Mouse (Mus musculus) MEL (cell line): ENCODE measurements around the gene Sobp.

ENCODE experiments used
- CHD2 ChIP-seq: IDR thresholded peaks from 2 replicates; pipeline ENCODE4 v1.6.1; 2011; ENCODE audit warnings: low read length, improper control_type of control experiment
- CTCF ChIP-seq, 3 experiments: IDR thresholded peaks in 2 of 3; conservative IDR thresholded peaks in 1 of 3; 2 replicates each; pipeline ENCODE4 v1.5.1; 2011 to 2012; ENCODE audit warnings: low read length in 3 of 3, low read depth in 2 of 3, mild to moderate bottlenecking in 2 of 3, improper control_type of control experiment in 1 of 3, inconsistent platforms in 1 of 3, mixed read lengths in 1 of 3, moderate library complexity in 1 of 3; ENCODE audit not compliant: control insufficient read depth in 1 of 3, insufficient read depth in 1 of 3, poor library complexity in 1 of 3, severe bottlenecking in 1 of 3
- E2F4 ChIP-seq: IDR thresholded peaks from 2 replicates; pipeline ENCODE4 v1.6.1; 2011; ENCODE audit warnings: low read depth, low read length, improper control_type of control experiment, borderline replicate concordance
- ETS1 ChIP-seq: IDR thresholded peaks from 2 replicates; pipeline ENCODE4 v1.6.1; 2012; ENCODE audit warnings: low read depth, mild to moderate bottlenecking, inconsistent platforms, low read length, improper control_type of control experiment, moderate library complexity
- JUND ChIP-seq: IDR thresholded peaks from 2 replicates; pipeline ENCODE4 v1.6.1; 2011; ENCODE audit warnings: low read depth, mild to moderate bottlenecking, improper control_type of control experiment, low read length
- KAT2A ChIP-seq: conservative IDR thresholded peaks from 2 replicates; pipeline ENCODE4 v1.6.1; 2012; ENCODE audit warnings: low read depth, low read length, improper control_type of control experiment, inconsistent platforms
- MYC ChIP-seq: IDR thresholded peaks from 2 replicates; pipeline ENCODE4 v1.6.1; 2011; ENCODE audit warnings: low read depth, mild to moderate bottlenecking, low read length, improper control_type of control experiment, moderate library complexity
- NELFE ChIP-seq: IDR thresholded peaks from 2 replicates; pipeline ENCODE4 v1.6.1; 2011; ENCODE audit warnings: low read depth, low read length, improper control_type of control experiment
- POLR2A ChIP-seq, 2 experiments: IDR thresholded peaks; 2 replicates each; pipeline ENCODE4 v1.6.1; 2011 to 2012; ENCODE audit warnings: low read length in 2 of 2, mild to moderate bottlenecking in 2 of 2, control low read depth in 1 of 2, improper control_type of control experiment in 1 of 2, low read depth in 1 of 2, moderate library complexity in 1 of 2; ENCODE audit not compliant: control insufficient read depth in 1 of 2, insufficient read depth in 1 of 2, poor library complexity in 1 of 2
- POLR2AphosphoS2 ChIP-seq: IDR thresholded peaks from 2 replicates; pipeline ENCODE4 v1.6.1; 2011; ENCODE audit warnings: low read length, improper control_type of control experiment
- TAL1 ChIP-seq: IDR thresholded peaks from 2 replicates; pipeline ENCODE4 v1.6.1; 2012; ENCODE audit warnings: mild to moderate bottlenecking, inconsistent platforms, low read length, moderate library complexity, mixed read lengths
- TCF12 ChIP-seq: IDR thresholded peaks from 2 replicates; pipeline ENCODE4 v1.6.1; 2014; ENCODE audit warnings: low read depth, mild to moderate bottlenecking, inconsistent platforms, low read length, improper control_type of control experiment, moderate library complexity
- USF2 ChIP-seq, 2 experiments: IDR thresholded peaks; 2 replicates each; pipeline ENCODE4 v1.6.1; 2011 to 2012; ENCODE audit warnings: improper control_type of control experiment in 2 of 2, low read length in 2 of 2, borderline replicate concordance in 1 of 2, inconsistent platforms in 1 of 2, low read depth in 1 of 2, mild to moderate bottlenecking in 1 of 2; ENCODE audit not compliant: insufficient read depth in 1 of 2
- ZNF384 ChIP-seq: IDR thresholded peaks from 2 replicates; pipeline ENCODE4 v1.6.1; 2012; ENCODE audit warnings: low read depth, mild to moderate bottlenecking, inconsistent platforms, low read length, improper control_type of control experiment

- TF ChIP-seq POLR2A (IDR thresholded peaks at IDR 0.05; ENCODE audit: control insufficient read depth in 1 of 2, insufficient read depth in 1 of 2, low read depth in 1 of 2, low read length in 2 of 2, poor library complexity in 1 of 2) = no peak
- no peak for TF ChIP-seq CTCF (IDR thresholded peaks at IDR 0.05 in 2 of 3, conservative IDR thresholded peaks at IDR 0.05 in 1 of 3; ENCODE audit: control insufficient read depth in 1 of 3, insufficient read depth in 1 of 3, low read depth in 2 of 3, low read length in 3 of 3, poor library complexity in 1 of 3, severe bottlenecking in 1 of 3)
- TF ChIP-seq E2F4 = no peak
- no peak for TF ChIP-seq NELFE
- TF ChIP-seq ETS1 = no peak
- TF ChIP-seq MYC = no peak
- no peak for TF ChIP-seq POLR2AphosphoS2
- TF ChIP-seq USF2 (IDR thresholded peaks at IDR 0.05; ENCODE audit: borderline replicate concordance in 1 of 2, insufficient read depth in 1 of 2, low read depth in 1 of 2, low read length in 2 of 2) = no peak
- no peak for TF ChIP-seq CHD2
- TF ChIP-seq JUND = no peak
- TF ChIP-seq ZNF384 = no peak
- no peak for TF ChIP-seq TCF12
- no peak for TF ChIP-seq KAT2A
- no peak for TF ChIP-seq TAL1
These were observed 120.3 kb downstream of the Sobp start for GRCm38 (mm10) chr10:43053861-43054560.
